Mouse (Mus musculus): ENCODE measurements around the gene Vti1a.

DNA sequence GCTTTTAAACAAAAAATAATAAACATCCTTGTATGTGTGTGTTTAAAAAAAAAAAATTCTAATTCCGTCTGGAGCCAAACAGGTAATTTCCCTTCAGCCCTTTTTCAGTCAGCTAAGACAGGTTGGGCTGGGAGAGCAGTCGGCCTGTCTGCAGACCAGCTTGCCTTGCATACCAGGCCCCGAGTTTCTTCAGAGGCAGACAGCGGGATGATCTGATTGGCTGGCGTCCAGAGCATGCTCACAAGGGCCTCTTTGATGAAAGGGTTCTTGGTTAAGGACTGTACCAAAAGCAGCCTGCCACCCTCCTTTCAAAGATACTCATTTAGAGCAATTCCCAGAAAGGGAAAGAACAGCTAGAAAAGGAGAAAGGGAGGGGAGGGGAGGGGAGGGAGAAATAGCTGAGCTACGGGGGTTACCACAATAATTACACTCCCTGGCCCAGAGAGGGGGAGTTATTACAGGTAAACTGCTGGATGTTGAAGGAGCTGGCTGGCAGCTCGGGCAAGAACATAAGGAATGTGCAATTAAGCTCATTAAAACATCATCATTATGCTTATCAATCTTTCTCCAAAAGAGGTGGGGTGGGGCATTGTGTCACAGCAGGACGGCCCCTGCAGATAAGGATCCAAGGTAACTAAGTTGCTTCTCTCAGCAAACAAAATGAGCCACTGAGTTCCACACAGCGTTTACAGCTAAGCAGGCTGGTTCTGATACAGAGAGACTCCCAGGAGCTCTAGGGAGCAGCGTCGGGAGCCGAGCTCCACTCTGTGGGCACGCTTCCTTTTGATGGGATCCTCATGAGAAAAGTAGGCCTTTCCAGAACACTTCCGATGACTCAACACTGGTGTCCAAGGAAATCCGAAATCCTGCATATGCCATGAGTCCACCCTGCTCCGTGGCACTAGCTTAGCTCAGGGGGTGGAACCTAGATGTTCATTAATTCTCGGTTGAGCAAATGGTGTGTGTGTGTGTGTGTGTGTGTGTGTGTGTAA, 262.3 kb downstream of the Vti1a start:
- TF ChIP-seq CTCF (IDR thresholded peaks at IDR 0.05) (no peak), EP300 (IDR thresholded peaks at IDR 0.05) (no peak)

Measured in lung, postnatal 0 days (tissue).